Mouse (Mus musculus) lung, postnatal 10 days (tissue): ENCODE results near the gene Phf20.
"Not testable (repeated sequence)": the region's sequence is repeated elsewhere in the genome, so short reads cannot be mapped to it uniquely, and the experiment has no call there.

ENCODE experiments used
- DNase-seq: peaks from one replicate; pipeline ENCODE4 v3.0.0; 2021

Phf20 gene

DNA sequence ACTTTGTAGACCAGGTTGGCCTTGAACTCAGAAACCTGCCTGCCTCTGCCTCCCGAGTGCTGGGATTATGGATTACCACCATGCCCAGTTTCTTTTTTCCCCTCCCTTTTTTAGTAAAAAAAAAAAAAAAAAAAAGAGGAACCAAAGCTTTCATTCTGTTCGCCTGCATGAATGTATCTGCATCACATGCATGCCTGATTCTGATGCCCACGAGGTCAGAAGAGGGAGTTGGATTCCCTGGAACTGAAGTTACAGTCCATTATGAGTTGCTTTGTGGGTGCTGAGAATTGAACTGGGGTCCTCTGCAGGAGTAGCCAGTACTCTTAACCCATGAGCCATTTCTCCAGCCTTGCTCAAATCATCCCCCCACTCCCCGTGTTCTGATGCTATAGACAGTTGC, 5.2 kb downstream of the Phf20 start:
- DNase-seq = no peak

DNA sequence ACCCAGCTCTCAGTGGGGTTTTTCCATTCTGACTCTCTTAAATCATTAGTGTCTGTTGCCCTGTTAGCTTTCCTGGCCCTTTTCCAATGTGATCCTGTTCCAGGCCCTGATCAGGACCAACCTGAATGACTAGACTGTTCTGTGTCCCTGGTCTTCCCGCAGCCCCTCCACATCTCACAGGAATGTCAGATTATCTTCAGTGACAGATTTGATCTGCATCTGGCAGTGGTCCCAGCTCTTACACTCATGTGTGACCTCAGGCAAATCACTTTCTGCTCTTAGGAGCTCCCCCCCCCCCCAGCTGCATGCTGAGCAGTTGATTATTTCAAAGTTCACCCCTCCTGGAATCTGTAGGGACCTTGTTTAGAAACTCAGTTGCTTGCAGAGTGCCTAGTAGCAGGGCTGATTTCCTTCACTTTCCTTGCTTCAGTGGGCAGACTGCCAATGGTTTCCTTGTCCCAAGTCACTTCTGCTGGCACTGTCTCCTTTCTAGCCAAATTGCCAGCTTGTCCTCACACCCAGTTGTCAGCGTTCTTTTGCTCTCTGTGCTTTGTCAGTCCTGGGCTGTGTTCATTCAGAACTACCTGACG, 6.7 kb downstream of the Phf20 start:
- peak; percentile 65 for DNase-seq

GRCm38 (mm10) chr2:156203917-156204316, 7.7 kb downstream of the Phf20 start:
- no peak for DNase-seq

- no peak for DNase-seq
Measured at GRCm38 (mm10) chr2:156217786-156218185, 21.5 kb downstream of the Phf20 start.

DNA sequence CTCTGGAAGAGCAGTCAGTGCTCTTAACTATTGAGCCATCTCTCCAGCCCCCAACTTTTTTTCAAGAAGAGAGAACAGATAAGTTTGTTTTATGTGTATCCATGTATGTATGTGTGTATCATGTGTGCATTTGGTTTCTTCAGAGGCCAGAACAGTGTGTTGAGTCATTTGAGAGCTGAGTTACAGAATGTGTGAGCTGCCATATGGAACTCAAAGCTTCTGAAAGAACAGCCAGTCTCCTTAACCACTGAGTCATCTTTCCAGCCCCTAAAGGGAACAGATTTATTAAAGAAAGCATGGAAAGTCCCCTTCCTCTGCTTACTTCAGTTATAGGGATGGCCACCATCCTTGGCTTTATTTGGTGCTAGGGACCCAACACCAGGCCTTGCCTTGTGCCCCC, 25.8 kb downstream of the Phf20 start:
- no peak for DNase-seq

GRCm38 (mm10) chr2:156224043-156224442, 27.8 kb downstream of the Phf20 start:
- no peak for DNase-seq

DNA sequence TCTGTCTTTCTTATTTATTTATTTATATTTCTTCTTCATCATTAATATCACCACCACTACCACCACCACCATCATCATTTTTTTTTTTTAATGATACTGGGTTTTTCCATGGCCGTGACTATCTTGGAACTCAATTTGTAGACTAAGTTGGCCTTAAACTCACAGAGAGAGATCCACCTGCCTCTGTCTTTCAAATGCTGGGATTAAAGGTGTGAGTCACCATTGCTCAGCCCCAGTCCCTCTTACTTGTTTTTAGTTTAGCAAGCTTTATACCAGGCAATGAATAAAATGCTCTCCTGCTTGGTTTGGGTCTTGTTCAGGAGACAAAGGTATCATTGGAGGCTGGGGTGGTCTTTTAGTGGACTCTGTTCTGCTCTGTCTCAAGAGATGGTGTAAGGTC, 31.4 kb downstream of the Phf20 start:
- DNase-seq = no peak

DNA sequence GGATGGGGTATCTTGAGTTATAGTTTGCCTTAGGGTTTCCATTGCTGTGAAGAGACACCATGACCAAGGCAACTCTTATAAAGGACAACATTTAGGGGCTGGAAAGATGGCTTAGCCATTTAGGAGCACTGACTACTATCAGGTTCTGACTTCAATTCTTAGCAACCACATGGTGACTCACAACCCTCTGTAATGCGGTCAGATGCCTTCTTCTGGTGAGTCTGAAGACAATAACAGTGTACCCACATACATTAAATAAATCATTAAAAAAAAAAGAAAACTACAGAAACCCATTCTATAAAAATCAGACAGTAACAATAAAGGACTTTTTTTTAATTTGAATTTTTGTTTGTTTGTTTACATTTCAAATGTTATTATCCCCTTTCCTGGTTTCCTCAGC, 32.9 kb downstream of the Phf20 start:
- DNase-seq = no peak

DNA sequence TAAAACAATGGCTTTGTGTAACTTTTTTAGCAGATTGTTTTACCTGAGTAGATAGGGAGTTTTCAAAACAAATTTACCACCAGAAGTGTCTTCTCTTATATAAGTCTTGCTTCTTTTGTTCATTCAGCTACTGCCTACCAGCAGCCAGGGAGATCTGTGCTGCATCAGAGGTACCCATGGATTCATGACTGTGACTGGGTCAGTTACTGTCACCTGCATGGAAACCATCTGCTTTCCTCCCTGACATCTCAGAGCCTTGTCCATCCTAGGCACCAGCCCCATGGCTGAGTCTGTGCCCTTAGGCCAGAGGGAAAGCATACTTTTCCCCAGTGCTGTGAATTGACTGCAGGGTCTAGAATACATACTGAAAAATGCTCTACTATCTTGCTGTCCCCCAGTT, 35.1 kb downstream of the Phf20 start:
- DNase-seq = no peak

- no peak for DNase-seq
Measured at GRCm38 (mm10) chr2:156233275-156233948, 37.1 kb downstream of the Phf20 start.

- not testable (repeated sequence) for DNase-seq
Measured at GRCm38 (mm10) chr2:156234016-156234415, 37.8 kb downstream of the Phf20 start.

DNA sequence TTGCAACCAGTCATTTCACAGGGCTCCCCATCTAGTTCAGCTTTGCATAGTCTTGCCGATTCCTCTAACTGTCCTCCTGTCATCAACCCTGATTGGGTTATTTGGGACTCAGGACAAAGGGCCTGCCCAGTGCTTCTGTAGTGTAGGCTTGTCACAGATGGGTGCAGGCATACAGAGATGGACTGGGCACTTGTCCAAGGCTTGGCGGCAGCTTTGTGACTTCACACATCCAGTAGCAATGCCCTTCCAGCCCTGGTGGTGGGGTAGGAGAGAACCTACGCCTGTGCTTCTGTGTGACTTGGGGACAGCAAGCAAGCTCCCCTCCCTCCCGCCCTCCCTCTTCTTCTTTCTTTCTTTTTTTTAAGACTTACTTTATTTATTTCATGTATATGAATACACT, 39.6 kb downstream of the Phf20 start:
- peak; percentile 84 for DNase-seq

GRCm38 (mm10) chr2:156241662-156242061, 45.4 kb downstream of the Phf20 start:
- DNase-seq = peak; percentile 14

DNA sequence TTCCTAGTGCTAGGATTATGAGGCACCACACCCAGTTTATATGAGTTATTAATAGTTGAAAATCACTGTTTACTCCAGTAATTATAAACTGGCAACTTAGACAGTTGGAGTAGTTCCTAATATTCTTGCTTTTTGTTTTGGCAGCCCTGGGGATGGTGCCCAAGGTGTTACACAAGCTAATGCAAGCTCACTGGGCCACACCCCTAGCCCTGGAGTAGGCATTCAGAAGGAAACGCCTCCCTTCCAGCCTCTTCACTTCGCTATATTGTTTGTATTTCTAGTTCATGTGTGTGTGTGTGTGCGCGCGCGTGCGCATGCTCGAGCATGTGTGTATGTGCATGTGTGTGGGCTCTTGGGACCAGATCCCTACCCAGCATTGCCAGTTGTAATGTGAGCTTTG, 46.7 kb downstream of the Phf20 start:
- peak; percentile 63 for DNase-seq

DNA sequence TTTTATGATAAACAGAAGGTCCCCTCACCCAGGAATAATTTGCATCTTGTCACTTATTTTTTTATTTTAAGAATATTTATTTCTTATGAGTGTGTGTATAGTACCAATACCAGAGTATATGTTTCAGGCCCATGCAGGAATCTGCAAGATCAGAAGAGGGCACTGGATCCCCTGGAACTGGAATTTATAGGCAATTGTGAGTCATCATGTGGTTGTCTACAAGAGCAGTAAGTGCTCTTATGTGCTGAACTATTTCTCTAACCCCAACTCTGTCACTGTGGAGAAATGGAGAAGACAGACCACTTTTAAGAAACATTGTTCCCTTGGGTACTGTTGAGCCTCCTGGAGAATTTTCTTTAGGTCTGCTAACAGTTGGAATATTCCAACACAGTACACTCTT, 51.3 kb downstream of the Phf20 start:
- no peak for DNase-seq

- no peak for DNase-seq
Measured at GRCm38 (mm10) chr2:156250761-156251160, 54.5 kb downstream of the Phf20 start.

DNA sequence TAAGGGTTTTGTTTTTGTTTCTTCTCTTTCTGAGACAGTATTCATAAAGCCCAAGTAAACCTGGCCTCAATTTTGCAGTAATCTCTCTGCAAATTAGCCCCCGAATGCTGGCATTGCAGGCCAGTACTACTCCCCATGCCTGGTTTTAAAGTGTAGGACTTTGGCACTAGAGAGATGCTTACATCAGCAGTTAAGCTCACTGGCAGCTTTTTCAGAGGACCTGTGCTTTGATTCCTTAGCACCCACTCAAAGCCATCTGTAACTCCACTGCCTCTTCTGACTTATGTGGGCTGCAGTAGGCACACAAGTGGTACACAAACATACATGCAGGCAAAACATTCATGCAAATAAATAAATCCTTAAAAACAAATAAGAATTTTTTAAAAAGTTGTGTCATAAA, 55.0 kb downstream of the Phf20 start:
- no peak for DNase-seq

DNA sequence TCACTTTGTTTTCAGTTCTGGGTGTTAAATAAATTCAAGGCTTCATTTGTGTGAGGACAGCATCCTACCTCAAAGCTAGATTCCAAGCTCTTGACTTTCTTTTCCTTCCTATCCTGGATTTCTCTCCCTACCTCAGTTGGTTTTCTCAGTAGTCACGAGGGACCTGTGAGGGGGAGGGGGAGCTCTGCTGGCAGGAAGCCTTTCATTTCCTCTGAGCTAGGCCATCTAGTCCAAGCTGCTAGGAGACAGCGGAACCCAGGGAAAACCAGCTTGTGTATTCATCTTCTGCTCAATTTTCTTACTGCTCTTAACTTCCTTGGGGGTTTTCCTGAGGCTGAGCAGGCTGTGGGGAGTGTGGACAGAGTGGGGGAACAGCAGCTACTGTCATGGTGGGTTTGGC, 60.8 kb downstream of the Phf20 start:
- DNase-seq = peak; percentile 78

- DNase-seq = peak; percentile 53
Measured at GRCm38 (mm10) chr2:156257922-156258761, 61.9 kb downstream of the Phf20 start.

DNA sequence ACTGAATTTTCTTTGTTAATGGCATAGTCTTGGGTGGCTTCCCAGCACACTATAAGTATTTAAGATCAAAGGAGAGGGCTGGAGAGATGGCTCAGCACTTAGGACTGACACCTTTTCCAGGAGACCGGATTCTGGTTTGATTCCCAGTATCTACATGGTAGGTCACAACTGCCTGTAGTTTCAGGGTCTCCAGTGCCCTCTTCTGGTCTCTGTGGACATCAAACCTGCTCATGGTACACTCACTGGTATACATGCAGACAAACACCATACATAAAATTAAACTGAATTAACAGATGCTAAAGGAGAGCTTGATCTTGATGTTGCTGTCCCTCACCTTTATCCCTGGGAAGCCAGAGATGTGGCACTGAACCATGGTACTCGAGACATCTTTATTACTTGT, 64.7 kb downstream of the Phf20 start:
- peak; percentile 29 for DNase-seq

- DNase-seq = no peak
Measured at GRCm38 (mm10) chr2:156263204-156263893, 67.1 kb downstream of the Phf20 start.

- DNase-seq = no peak
Measured at GRCm38 (mm10) chr2:156267636-156268035, 71.4 kb downstream of the Phf20 start.

GRCm38 (mm10) chr2:156272553-156272952, 76.3 kb downstream of the Phf20 start:
- no peak for DNase-seq
